Mouse (Mus musculus): ENCODE data around the gene Nr5a1.

GRCm38 (mm10) chr2:38675366-38675969 lies 38.9 kb downstream of the Nr5a1 start:
- TF ChIP-seq CTCF (IDR thresholded peaks at IDR 0.05; ENCODE audit: low read depth) = peak; percentile 59
- no peak for TF ChIP-seq EP300 (IDR thresholded peaks at IDR 0.05; ENCODE audit: low read depth)
